Mouse (Mus musculus): Measurements from ENCODE around the gene Emilin2. TPM values are rescaled to one million over a fixed set of nuclear protein-coding genes. Genes with fewer than 3 reads are reported as not detected.

Emilin2 gene
- polyA plus RNA-seq (2014; fragmentation: Illumina TruSeq; extraction: RNeasy Lipid Tissue Mini Kit (QIAGEN cat#74804); ENCODE audit: low read depth, low replicate concordance) = 17.9 TPM

GRCm38 (mm10) chr17:71311340-71312171, at the start of gene Emilin2:
Emilin2 (minus strand) TSS chr17:71311978.

Other genes with a start within 250 kb of the Emilin2 start
- 20.3 TPM for gene Lpin2, start 129.4 kb downstream of the Emilin2 start, polyA plus RNA-seq (2014; fragmentation: Illumina TruSeq; extraction: RNeasy Lipid Tissue Mini Kit (QIAGEN cat#74804); ENCODE audit: low read depth, low replicate concordance)
- gene Gm4707, start 147.9 kb upstream of the Emilin2 start, polyA plus RNA-seq (2014; fragmentation: Illumina TruSeq; extraction: RNeasy Lipid Tissue Mini Kit (QIAGEN cat#74804); ENCODE audit: low read depth, low replicate concordance) = not detected
- 26.4 TPM for gene Smchd1, start 163.4 kb upstream of the Emilin2 start, polyA plus RNA-seq (2014; fragmentation: Illumina TruSeq; extraction: RNeasy Lipid Tissue Mini Kit (QIAGEN cat#74804); ENCODE audit: low read depth, low replicate concordance)
- 1.3 TPM for gene Ndc80, start 214.9 kb upstream of the Emilin2 start, polyA plus RNA-seq (2014; fragmentation: Illumina TruSeq; extraction: RNeasy Lipid Tissue Mini Kit (QIAGEN cat#74804); ENCODE audit: low read depth, low replicate concordance)
- 2.5 TPM for gene Spdya, start 240.1 kb upstream of the Emilin2 start, polyA plus RNA-seq (2014; fragmentation: Illumina TruSeq; extraction: RNeasy Lipid Tissue Mini Kit (QIAGEN cat#74804); ENCODE audit: low read depth, low replicate concordance)